Mouse (Mus musculus): ENCODE results near the gene Babam2. TPM values are rescaled to one million over a fixed set of nuclear protein-coding genes. Genes with fewer than 3 reads are reported as not detected.

Babam2 gene
- polyA plus RNA-seq, 1 experiment, result 7.0 TPM

DNA sequence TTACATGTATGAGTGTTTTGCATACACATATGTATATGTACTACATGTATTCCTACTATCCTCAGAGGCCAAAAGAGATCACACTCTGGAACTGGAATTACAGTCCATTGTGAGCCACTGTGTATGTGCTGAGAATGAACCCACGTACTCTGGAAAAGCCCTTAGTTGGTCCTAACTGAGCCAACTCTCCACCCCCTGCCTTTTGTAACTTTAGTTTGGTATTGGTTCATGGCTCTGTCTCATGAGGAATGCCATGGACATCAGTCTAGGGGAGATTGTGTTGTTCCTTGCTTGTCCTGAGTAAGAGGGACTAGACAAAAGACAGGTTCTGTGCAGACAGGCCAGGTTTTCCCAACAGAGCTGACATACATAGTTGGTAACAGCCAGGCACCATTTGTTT, 177.1 kb downstream of the Babam2 start:
- Histone ChIP-seq H3K27me3 (ENCODE audit: control insufficient read depth) (no peaks in the 10 kb centered on the region), H3K4me3 (replicated peaks) (no peak overlapping the region), H3K9me3 (ENCODE audit: control insufficient read depth, low read length) (no peaks in the 10 kb centered on the region), H3K4me1 (ENCODE audit: control insufficient read depth) (no peaks in the 10 kb centered on the region), H3K36me3 (ENCODE audit: control insufficient read depth) (no peaks in the 10 kb centered on the region)
- TF ChIP-seq GATA1 (IDR thresholded peaks at IDR 0.05; ENCODE audit: low read length) (no peak), TAL1 (IDR thresholded peaks at IDR 0.05; ENCODE audit: low read length) (no peak)

DNA sequence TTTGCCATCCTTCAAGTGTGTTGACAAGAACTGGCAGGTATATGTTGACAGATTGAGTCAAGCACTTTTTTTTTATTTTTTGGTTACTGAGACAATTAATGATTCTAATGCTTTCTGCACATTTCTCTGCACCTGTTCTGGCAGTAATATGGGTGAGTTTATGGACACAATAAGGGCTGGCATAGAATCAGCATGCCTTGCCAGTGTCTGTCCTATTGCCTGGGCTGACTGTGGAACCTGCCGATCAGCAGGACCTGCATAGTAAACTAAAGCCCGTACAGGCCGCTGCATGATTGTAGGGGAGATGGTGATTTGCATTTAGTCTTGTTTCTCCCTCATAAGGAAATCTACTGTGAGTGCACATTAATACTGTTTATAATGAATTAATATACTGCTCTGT, 178.0 kb downstream of the Babam2 start:
- H3K36me3 ChIP-seq (ENCODE audit: control insufficient read depth), result no peaks in the 10 kb centered on the region
- no peak for TF ChIP-seq TAL1 (IDR thresholded peaks at IDR 0.05; ENCODE audit: low read length)
- no peak for TF ChIP-seq GATA1 (IDR thresholded peaks at IDR 0.05; ENCODE audit: low read length)
- no peaks in the 10 kb centered on the region for H3K27me3 ChIP-seq (ENCODE audit: control insufficient read depth)
- H3K4me3 ChIP-seq (replicated peaks), result no peak overlapping the region
- no peaks in the 10 kb centered on the region for H3K9me3 ChIP-seq (ENCODE audit: control insufficient read depth, low read length)
- no peaks in the 10 kb centered on the region for H3K4me1 ChIP-seq (ENCODE audit: control insufficient read depth)

DNA sequence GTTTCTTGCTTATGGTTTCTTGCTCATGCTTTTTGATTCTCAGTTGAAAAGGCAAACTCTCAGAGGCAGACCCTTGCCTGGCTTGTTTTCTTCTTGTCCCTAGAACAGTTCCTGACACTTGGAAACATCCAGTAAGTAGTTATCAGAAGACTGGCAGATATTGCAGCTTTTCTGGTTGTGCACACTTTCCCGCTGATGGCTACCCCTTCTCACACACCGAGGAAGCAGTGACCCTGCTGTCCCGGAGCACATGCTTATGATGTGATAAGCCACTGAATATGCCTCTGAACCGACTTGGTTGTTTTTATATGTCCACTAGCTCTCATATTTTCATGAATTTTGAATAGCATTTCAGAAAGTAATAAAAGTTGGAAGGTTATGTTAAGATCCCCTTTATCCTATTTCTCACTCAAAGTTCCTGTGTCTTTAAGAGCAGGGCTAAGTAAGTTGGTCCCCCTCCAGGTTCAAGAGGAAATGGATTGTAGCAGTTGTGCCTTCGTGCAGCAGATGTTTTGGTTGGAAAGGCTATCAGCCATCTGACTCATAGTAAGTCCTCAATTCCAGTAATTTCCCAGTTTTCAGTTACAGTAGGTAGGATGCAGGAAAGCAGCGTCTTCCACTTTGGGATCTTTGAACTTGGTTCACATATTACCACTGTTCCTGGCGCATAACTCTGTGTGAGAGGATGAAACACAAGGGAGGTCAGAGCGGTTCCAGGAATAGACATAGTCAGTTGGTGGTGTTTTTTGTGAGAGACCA, 178.9 kb downstream of the Babam2 start:
- no peak overlapping the region for H3K4me3 ChIP-seq (replicated peaks)
- no peak for TF ChIP-seq TAL1 (IDR thresholded peaks at IDR 0.05; ENCODE audit: low read length)
- no peak for TF ChIP-seq GATA1 (IDR thresholded peaks at IDR 0.05; ENCODE audit: low read length)
- no peaks in the 10 kb centered on the region for H3K4me1 ChIP-seq (ENCODE audit: control insufficient read depth)
- H3K36me3 ChIP-seq (ENCODE audit: control insufficient read depth), result no peaks in the 10 kb centered on the region
- no peaks in the 10 kb centered on the region for H3K27me3 ChIP-seq (ENCODE audit: control insufficient read depth)
- no peaks in the 10 kb centered on the region for H3K9me3 ChIP-seq (ENCODE audit: control insufficient read depth, low read length)

DNA sequence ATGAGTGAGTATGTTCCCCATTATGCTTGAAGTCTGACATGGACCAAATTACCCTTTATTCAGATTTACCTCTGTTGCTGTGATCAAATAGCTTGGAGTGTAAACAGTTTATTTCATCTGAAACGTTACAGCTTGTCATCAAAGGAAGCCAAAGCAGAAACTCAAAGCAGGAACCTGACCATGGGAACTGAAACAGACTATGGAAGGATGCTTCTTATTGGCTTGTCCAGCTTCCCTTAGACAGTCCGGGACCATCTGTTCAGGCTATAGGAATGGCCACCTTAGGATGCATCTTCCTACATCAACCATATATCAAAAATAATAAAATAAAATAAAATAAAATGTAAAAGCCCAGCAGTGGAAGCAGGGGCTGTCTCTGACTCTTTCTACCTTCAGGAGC, 183.0 kb downstream of the Babam2 start:
- Histone ChIP-seq H3K36me3 (ENCODE audit: control insufficient read depth) (no peaks in the 10 kb centered on the region), H3K4me1 (ENCODE audit: control insufficient read depth) (no peaks in the 10 kb centered on the region)

DNA sequence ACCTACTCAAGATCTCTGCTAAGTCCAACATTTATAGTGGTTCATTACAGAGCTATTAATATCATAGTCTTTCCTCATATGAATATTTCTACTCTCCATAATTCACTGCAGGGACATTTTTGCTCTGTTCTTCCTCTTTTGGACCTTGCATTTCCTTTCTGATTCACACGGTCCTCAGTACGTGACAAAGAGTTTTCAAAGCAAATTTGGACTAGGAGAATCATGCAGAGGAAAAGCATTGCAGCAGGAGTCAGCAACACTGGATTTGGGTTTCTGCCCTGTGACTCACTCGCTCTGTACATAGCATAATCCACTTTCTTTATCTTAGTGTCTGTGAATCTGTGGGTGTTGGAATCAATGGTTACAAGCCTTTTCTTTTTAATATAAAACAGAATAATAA, 184.8 kb downstream of the Babam2 start:
- no peaks in the 10 kb centered on the region for H3K27me3 ChIP-seq (ENCODE audit: control insufficient read depth)
- H3K4me3 ChIP-seq (replicated peaks), result no peak overlapping the region
- H3K36me3 ChIP-seq (ENCODE audit: control insufficient read depth), result no peaks in the 10 kb centered on the region
- no peaks in the 10 kb centered on the region for H3K4me1 ChIP-seq (ENCODE audit: control insufficient read depth)
- TF ChIP-seq GATA1 (IDR thresholded peaks at IDR 0.05; ENCODE audit: low read length), result no peak
- no peak for TF ChIP-seq TAL1 (IDR thresholded peaks at IDR 0.05; ENCODE audit: low read length)
- no peaks in the 10 kb centered on the region for H3K9me3 ChIP-seq (ENCODE audit: control insufficient read depth, low read length)

More for the DNA sequence above, 183.0 kb downstream of the Babam2 start:
- Histone ChIP-seq H3K27me3 (ENCODE audit: control insufficient read depth) (no peaks in the 10 kb centered on the region), H3K9me3 (ENCODE audit: control insufficient read depth, low read length) (no peaks in the 10 kb centered on the region), H3K4me3 (replicated peaks) (no peak overlapping the region)
- TF ChIP-seq TAL1 (IDR thresholded peaks at IDR 0.05; ENCODE audit: low read length), result no peak
- no peak for TF ChIP-seq GATA1 (IDR thresholded peaks at IDR 0.05; ENCODE audit: low read length)

DNA sequence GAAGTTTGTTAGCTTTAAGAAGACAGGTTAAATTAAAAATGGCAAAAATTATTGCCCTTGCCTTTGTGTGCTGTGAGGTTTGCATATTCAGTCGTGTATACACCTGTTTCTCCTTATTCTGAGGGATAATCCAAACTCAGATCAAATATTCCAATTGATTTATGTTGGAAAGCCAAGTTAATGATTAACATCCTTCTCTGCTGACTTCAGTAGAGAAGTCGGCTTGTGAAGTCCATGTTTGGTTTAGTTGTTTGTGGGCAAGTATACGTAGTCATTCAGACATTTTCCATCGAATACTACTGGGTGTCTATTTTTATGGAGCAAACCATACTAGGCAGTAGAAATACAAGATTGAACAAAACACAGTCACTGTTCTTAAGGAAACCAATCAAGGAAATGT, 187.5 kb downstream of the Babam2 start:
- H3K4me1 ChIP-seq (ENCODE audit: control insufficient read depth), result no peaks in the 10 kb centered on the region
- H3K27me3 ChIP-seq (ENCODE audit: control insufficient read depth), result no peaks in the 10 kb centered on the region
- no peak overlapping the region for H3K4me3 ChIP-seq (replicated peaks)
- no peaks in the 10 kb centered on the region for H3K9me3 ChIP-seq (ENCODE audit: control insufficient read depth, low read length)
- TF ChIP-seq TAL1 (IDR thresholded peaks at IDR 0.05; ENCODE audit: low read length) (no peak), GATA1 (IDR thresholded peaks at IDR 0.05; ENCODE audit: low read length) (no peak)
- no peaks in the 10 kb centered on the region for H3K36me3 ChIP-seq (ENCODE audit: control insufficient read depth)

DNA sequence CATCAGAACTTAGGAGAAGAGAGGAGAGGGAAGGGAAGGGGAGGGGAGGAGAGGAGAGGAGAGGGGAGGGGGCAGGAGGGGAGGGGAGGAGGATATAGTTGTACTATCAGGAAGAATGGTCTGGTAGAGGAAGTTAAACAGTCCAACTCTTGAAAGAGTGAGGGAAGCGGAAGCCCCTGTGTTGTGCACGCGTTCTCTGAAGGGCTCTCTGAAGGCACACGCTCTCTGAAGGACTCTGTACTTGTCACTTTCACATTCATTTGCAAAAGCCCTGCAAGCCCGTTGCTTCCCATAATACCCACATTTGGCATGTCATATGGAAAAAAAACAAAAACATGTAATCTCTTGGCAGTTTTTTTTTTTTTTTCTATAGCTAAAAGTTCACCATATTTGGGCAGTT, 190.1 kb downstream of the Babam2 start:
- TF ChIP-seq GATA1 (IDR thresholded peaks at IDR 0.05; ENCODE audit: low read length) (no peak), TAL1 (IDR thresholded peaks at IDR 0.05; ENCODE audit: low read length) (no peak)

DNA sequence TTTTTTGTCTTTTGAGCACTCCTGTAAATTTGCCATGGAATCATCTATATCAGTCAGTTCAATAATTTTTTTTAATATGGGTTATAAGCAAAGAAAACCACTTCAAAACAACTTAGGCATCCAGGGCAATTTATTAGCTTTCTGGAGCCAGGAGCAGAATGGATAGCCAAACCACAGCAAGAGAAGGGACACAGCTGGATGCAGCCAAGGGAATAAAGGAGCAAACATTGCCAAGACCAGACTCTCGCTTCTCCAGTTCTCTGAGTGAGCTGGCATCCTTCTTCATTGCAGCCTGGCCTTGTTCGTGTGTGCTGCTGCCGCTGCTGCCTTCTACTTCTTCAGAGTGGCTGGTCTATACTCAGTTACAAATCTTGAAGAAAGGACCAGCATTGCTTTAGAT, 190.9 kb downstream of the Babam2 start:
- H3K4me3 ChIP-seq (replicated peaks), result no peak overlapping the region
- no peaks in the 10 kb centered on the region for H3K36me3 ChIP-seq (ENCODE audit: control insufficient read depth)
- TF ChIP-seq GATA1 (IDR thresholded peaks at IDR 0.05; ENCODE audit: low read length) (no peak), TAL1 (IDR thresholded peaks at IDR 0.05; ENCODE audit: low read length) (no peak)
- H3K27me3 ChIP-seq (ENCODE audit: control insufficient read depth), result no peaks in the 10 kb centered on the region
- H3K9me3 ChIP-seq (ENCODE audit: control insufficient read depth, low read length), result no peaks in the 10 kb centered on the region
- no peaks in the 10 kb centered on the region for H3K4me1 ChIP-seq (ENCODE audit: control insufficient read depth)

More for the DNA sequence above, 190.1 kb downstream of the Babam2 start:
- H3K9me3 ChIP-seq (ENCODE audit: control insufficient read depth, low read length), result no peaks in the 10 kb centered on the region
- no peaks in the 10 kb centered on the region for H3K36me3 ChIP-seq (ENCODE audit: control insufficient read depth)
- no peaks in the 10 kb centered on the region for H3K4me1 ChIP-seq (ENCODE audit: control insufficient read depth)
- no peak overlapping the region for H3K4me3 ChIP-seq (replicated peaks)
- H3K27me3 ChIP-seq (ENCODE audit: control insufficient read depth), result no peaks in the 10 kb centered on the region

DNA sequence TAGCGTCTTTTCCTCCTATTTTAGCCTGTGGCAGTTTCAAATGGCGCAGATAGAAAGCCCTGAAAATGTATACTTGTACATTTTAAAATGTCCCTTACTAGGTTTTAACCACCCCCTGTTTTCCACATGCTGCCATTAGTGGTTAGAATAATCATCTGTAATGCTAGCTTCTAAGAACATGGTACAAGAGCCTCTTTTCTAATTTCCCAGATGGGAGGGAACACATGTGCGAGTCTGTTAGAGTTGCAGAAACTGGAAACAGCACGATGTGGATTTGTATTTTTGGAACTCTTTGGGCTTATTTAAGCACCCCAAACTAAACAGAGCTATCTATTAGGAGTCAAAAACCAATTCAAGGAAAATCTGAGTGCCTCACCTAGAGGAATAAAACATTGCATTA, 195.1 kb downstream of the Babam2 start:
- no peaks in the 10 kb centered on the region for H3K27me3 ChIP-seq (ENCODE audit: control insufficient read depth)
- H3K4me3 ChIP-seq (replicated peaks), result no peak overlapping the region

DNA sequence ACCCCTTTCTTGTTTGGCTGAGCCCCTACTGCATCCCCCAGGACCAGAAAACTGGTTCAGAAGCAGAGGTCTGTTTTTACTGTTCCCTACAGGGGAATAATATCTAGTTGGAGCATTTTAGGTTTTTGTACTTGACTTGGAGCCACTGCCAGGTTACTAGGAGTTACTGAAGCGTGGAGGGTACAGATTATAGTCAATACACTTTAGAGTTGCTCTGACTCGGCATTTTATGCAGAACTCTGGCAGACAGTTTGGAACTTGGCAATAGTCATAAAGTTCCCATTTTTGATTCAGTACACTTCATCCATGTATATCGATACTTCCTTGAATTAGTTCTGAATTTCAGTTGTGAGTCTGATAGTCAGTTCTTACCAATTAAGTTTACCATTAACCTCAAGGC, 202.4 kb downstream of the Babam2 start:
- Histone ChIP-seq H3K9me3 (ENCODE audit: control insufficient read depth, low read length) (no peaks in the 10 kb centered on the region), H3K27me3 (ENCODE audit: control insufficient read depth) (no peaks in the 10 kb centered on the region), H3K36me3 (ENCODE audit: control insufficient read depth) (no peaks in the 10 kb centered on the region), H3K4me1 (ENCODE audit: control insufficient read depth) (no peaks in the 10 kb centered on the region), H3K4me3 (replicated peaks) (no peak overlapping the region)
- TF ChIP-seq TAL1 (IDR thresholded peaks at IDR 0.05; ENCODE audit: low read length) (no peak), GATA1 (IDR thresholded peaks at IDR 0.05; ENCODE audit: low read length) (no peak)

More for the DNA sequence above, 195.1 kb downstream of the Babam2 start:
- Histone ChIP-seq H3K36me3 (ENCODE audit: control insufficient read depth) (no peaks in the 10 kb centered on the region), H3K9me3 (ENCODE audit: control insufficient read depth, low read length) (no peaks in the 10 kb centered on the region), H3K4me1 (ENCODE audit: control insufficient read depth) (no peaks in the 10 kb centered on the region)
- TF ChIP-seq TAL1 (IDR thresholded peaks at IDR 0.05; ENCODE audit: low read length), result no peak
- no peak for TF ChIP-seq GATA1 (IDR thresholded peaks at IDR 0.05; ENCODE audit: low read length)

Measured in erythroblast, embryonic 14.5 days (primary cell).